8 mouse cellular contexts compared by ENCODE assay signal in the genomic region with DNA sequence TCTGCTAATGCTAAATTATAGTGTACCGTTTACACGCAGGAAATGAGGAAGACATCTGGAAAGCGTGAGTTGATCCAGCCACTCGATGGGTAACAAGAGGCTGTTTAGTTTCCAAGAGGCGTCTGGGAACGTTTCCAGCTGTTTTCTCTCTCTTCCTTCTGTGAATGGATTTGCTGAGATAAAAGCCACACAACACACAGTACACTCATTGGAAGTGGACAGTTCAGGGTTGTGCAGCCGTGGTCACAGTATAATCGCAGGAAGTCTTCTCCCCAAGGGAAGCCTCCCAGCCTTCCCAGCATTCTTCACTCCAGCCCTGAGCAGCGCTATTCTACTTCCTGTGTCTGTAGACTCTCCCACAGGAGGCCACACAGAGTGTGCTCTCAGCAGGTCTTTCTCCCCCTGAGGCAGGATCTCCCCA. TPM values are rescaled to one million over a fixed set of nuclear protein-coding genes. Genes with fewer than 3 reads are reported as not detected.
DNase-seq lines count a peak whose midpoint lies in the region; ATAC-seq and TF ChIP-seq lines count a peak whose summit lies in the region.

No protein-coding gene starts in this region.

- peak overlapping the region; percentile 53 for H3K27ac ChIP-seq in layer of hippocampus, adult 2 months
- peak overlapping the region; percentile 44 for H3K27ac ChIP-seq in hindbrain, embryonic 13.5 days

- H3K36me3 ChIP-seq in hindbrain, embryonic 13.5 days: peaks cover 6% of the 10 kb centered on the region

- no peak overlapping the region for H3K4me2 ChIP-seq in hindbrain, embryonic 13.5 days

- no peak for DNase-seq in layer of hippocampus, adult 2 months (ENCODE audit: low spot score in 2 of 2)
- no peak for DNase-seq in layer of hippocampus, postnatal 25 days (ENCODE audit: extremely low spot score in 1 of 2, low spot score in 1 of 2)
- peak; percentile 18 to 28 for DNase-seq in frontal cortex, postnatal 14 days (ENCODE audit: low spot score in 2 of 2)
- peak; percentile 22 for DNase-seq in left cerebral cortex, postnatal 4 days
- peak; percentile 31 for DNase-seq in mesoderm, embryonic 11.5 days (ENCODE audit: low read depth, low spot score)

- H3K4me3 ChIP-seq in layer of hippocampus, adult 2 months: peak overlapping the region; percentile 30; the same call in 1 of the 2 replicates
- H3K4me3 ChIP-seq in hindbrain, embryonic 13.5 days: no peak overlapping the region

- H3K9me3 ChIP-seq in hindbrain, embryonic 13.5 days: no peaks in the 10 kb centered on the region

- H3K9ac ChIP-seq in hindbrain, embryonic 13.5 days: no peak overlapping the region; the same call in 1 of the 2 replicates

- H3K27me3 ChIP-seq in hindbrain, embryonic 13.5 days: no peaks in the 10 kb centered on the region

- ATAC-seq in hindbrain, embryonic 13.5 days (ENCODE audit: low FRiP score): no peak
- no peak for ATAC-seq in granulocyte monocyte progenitor cell, adult 5-6 weeks (replicated peaks; ENCODE audit: poor library complexity, severe bottlenecking)
- ATAC-seq in inflammation-experienced regulatory T-cells, adult 6 months: no peak

- WGBS in hindbrain, embryonic 13.5 days: 70% methylated on average over 9 of the region's 9 CpGs

- intact Hi-C loops in left cerebral cortex, postnatal 4 days (cut with DNase I): no loop called here

- H3K4me1 ChIP-seq in hindbrain, embryonic 13.5 days (replicated peaks): no peaks in the 10 kb centered on the region

- TF ChIP-seq CTCF in layer of hippocampus, adult 2 months (conservative IDR thresholded peaks at IDR 0.05): no peak

RNA-seq across cellular contexts. Expression of gene Tango6, which starts 22.0 kb away (rescaled TPM):
- total RNA-seq in layer of hippocampus, adult 2 months (2021): 1 to 10 TPM; 6.7 to 6.9 TPM
- 1 to 10 TPM; 5.7 to 7.1 TPM for total RNA-seq in layer of hippocampus, postnatal 25 days (2021)
- 6.6 and 7.2 TPM in 2 replicates for polyA plus RNA-seq in hindbrain, embryonic 13.5 days (2015; fragmentation: Nextera tagmentation; extraction: Ambion mirVana)
- total RNA-seq in left cerebral cortex, postnatal 4 days (2021): 1 to 10 TPM; 7.1 to 8.0 TPM
- total RNA-seq in granulocyte monocyte progenitor cell, adult 5-6 weeks (2014; fragmentation: Nextera tagmentation): 8.2 and 12.5 TPM in 2 replicates
- total RNA-seq in granulocyte monocyte progenitor cell, adult 5-6 weeks (2017): 6.2 and 7.0 TPM in 2 replicates
- 1 to 10 TPM; 2.7 to 9.7 (median 7.2) TPM for polyA plus RNA-seq in inflammation-experienced regulatory T-cells, adult 6 months (2017; shearing (Covaris generic))

Comparison
In these comparisons a context has a peak if more than half of its experiments do, and no peak if none do; other contexts are left out.
1. DNase-seq: peak in frontal cortex, postnatal 14 days (2 of 2), left cerebral cortex, postnatal 4 days (single experiment) and mesoderm, embryonic 11.5 days (single experiment); none in layer of hippocampus, adult 2 months (0 of 2) and layer of hippocampus, postnatal 25 days (0 of 2).